Mouse (Mus musculus) urinary bladder, adult 2 months (tissue): ENCODE data around the gene Zfx. TPM values are rescaled to one million over a fixed set of nuclear protein-coding genes. Genes with fewer than 3 reads are reported as not detected.

Experiments
- DNase-seq: peaks from one replicate; pipeline ENCODE4 v3.0.0; 2022; ENCODE audit warnings: low spot score
- polyA plus RNA-seq: library from polyadenylated mRNA; depleted of rRNA; stranded (reverse); fragments of >200 nt; gene quantifications from 2 replicates; pipeline ENCODE4 v1.2.3, GENCODE M21; 2012; rRNA removed

Zfx gene
- polyA plus RNA-seq, result 11.2 and 11.3 TPM in 2 replicates

DNA sequence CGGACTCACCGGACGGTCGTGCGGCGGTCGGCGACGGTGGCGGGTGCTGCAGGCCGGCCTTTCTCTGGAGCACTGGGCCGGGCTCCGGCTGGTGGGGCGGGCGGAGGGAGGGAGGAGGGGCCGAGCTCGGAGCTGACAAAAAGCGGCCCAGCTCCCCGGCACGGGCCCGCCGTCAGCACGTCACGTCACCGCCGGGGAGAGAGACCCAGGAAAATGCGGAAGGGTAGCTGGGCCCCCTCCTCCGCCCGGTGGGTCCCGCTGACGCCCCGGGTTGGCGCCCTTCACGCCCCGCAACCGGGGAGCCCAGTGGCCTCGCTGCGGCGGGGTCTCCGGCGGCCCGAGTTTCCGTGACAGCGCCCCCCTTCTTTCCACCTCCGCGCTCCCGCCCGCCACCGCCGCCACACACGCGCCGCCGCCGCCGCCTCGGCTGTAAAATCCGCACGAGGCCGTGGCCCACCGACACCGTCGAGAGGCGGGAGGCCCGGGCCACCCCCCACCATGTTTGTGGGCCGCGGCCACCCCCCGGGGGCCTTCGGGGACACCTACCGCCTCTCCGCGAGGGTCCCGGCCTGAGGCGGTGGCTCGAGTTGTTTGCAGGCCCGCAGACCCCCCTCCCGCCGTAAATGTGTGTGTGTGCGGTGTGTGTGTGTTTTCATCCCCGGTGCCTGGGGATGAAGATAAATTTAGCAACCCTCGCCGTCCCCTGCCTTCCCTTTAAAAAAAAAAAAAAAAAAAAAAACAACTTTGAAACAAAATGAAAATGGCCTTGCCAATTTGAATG, at the start of gene Zfx:
Zfx (minus strand) TSS at position 644 of the 781 bp plus-strand sequence.
- peak; percentile 64 for DNase-seq

DNA sequence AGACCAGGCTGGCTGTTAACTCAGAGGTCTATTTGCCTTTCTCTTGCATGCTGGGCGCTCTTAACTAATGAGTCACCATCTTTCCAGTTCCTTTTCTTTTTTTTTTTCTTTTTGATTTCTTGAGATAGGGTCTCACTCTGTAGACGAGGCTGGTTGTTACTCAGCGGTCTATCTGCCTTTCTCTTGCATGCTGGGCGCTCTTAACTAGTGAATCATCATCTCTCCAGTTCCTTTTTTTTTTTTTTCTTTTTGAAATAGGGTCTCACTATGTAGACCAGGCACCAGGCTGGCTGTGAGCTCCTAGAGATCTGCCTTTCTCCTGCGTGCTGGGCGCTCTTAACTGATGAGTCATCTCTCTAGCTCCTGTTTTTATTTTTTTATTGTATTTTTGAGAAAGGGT, 45.8 kb upstream of the Zfx start:
- no peak for DNase-seq

DNA sequence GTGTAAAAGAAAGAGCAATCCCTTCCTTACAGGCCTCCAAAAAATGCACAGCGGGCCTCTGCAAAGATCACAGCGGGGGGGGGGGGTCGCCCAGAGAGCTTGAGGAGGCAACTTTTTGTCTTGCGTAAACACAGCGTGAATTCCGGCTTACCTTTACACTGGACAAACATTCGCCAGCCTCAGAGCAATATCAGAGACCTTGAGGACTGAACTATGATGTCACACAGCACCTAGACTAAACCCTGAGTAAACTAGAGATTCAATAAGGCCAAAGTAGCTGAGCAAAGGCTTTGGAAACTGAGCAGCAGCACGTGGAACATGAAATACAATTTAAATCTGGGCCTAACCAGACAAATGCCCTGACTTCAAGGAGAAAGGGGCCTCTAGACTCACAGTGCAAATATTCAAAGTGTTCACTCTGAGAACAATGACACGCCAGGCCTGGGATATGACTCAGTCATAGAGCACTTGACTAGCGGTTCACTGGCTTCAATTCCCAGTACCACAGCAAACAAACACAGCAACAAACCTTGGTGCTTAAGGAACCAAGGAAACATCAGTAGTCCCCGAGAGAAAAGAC, 28.8 kb upstream of the Zfx start:
- DNase-seq, result no peak

DNA sequence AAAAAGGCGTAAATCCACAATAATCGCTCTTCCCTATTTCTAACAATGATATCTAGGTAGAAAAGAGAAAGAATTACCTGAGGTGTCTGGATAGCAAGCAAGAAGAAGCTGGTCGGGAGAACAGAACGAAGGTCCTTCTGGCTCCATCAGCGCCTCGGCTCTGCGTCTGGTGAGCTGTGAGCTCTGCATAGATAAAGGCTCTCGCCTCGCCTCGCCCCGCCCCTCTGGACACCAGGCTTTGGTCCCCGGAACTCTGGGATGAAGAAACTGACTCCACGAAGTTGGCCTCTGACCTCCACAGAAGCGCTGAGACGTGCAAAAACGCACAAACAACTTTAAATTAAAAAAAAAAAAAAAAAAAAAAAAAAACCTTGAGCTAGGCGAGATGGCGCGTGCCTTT, 27.0 kb upstream of the Zfx start:
- no peak for DNase-seq

GRCm38 (mm10) chrX:94142004-94142771, 18.7 kb upstream of the Zfx start:
- no peak for DNase-seq

- DNase-seq, result no peak
Observed at GRCm38 (mm10) chrX:94140080-94140479, 16.6 kb upstream of the Zfx start.

- no peak for DNase-seq
Observed at GRCm38 (mm10) chrX:94138256-94138655, 14.8 kb upstream of the Zfx start.

GRCm38 (mm10) chrX:94135084-94135483, 11.6 kb upstream of the Zfx start:
- no peak for DNase-seq

- DNase-seq, result no peak
Observed at GRCm38 (mm10) chrX:94133551-94133950, 10.0 kb upstream of the Zfx start.

- no peak for DNase-seq
Observed at GRCm38 (mm10) chrX:94132239-94132638, 8.7 kb upstream of the Zfx start.

DNA sequence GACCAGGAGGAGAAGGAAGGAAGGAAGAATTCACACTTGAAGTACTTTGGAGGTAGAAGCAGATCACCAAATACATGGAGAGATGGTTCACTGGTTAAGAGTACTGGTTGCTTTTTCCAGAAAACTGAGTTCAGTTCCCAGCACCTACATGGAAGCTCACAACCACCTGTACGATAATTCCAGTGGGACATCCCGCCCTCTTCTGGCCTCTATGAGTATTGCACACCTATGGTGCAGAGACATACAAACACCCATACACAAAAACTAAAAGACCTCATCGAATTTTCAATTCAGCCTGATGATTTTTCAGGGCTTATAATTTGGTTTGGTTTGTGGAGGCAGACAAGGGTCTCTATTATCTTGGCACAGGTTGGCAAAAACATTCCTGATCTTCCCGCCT, 6.2 kb upstream of the Zfx start:
- no peak for DNase-seq

DNA sequence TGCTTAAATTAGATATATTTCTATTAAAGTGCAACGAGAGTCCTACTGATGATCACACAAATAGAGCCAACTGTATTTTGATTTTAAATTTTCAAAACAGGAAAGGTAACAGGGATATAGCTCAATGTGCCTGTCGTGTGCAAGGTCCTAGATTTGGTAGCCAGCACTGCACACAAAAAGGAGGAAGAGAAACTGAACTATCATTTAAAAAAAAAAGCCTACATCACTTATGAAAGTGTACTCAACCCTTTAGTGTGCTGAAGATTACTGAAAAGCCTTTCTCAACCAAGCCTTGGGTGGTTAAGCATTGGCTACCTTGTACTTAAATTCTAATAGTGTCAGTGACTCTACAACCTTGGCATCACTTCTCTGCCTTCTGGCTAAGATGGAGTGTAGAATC, 2.4 kb upstream of the Zfx start:
- DNase-seq, result no peak

- DNase-seq, result peak; percentile 58
Observed at GRCm38 (mm10) chrX:94122709-94123058, 818 bp downstream of the Zfx start.

- peak; percentile 76 for DNase-seq
Observed at GRCm38 (mm10) chrX:94121866-94122708, 1.4 kb downstream of the Zfx start.

GRCm38 (mm10) chrX:94121161-94121856, 2.2 kb downstream of the Zfx start:
- DNase-seq, result no peak

- no peak for DNase-seq
Observed at GRCm38 (mm10) chrX:94118350-94118749, 5.2 kb downstream of the Zfx start.

DNA sequence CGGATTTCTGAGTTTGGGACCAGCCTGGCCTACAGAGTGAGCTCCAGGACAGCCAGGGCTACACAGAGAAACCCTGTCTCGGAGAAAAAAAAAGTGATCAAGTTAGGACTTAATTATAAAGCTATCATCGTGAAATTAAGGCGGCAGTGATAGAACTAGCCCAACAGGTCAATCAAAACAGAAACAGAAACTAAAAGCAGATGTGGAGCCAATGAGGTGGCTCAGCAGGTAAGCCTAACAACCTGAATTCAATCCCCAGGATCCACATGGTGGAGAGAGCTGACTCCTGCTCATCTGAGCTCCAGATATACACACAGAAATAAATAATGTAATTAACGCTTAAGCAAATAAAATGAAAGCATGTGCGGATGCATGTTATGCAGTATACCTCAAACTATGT, 7.6 kb downstream of the Zfx start:
- DNase-seq, result no peak

GRCm38 (mm10) chrX:94105964-94106363, 17.5 kb downstream of the Zfx start:
- no peak for DNase-seq

DNA sequence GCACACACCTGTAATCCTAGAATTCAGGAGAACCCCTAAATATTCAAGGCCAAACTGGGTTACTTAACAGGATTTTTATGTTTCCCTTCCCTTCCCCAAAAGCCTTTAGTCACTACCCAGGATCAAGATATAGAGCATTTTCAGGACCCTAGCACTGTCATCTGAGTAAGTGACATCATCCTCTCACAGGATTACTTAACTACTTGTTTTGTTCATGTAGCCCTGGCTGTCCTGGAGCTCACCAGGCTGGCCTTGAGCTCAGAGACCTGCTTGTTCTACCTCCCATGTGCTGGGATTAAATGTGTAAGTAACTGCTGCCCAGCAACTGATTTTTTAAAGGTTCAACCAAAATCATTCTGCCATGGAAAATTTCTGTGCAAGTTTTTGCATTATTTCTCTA, 20.6 kb downstream of the Zfx start:
- no peak for DNase-seq

DNA sequence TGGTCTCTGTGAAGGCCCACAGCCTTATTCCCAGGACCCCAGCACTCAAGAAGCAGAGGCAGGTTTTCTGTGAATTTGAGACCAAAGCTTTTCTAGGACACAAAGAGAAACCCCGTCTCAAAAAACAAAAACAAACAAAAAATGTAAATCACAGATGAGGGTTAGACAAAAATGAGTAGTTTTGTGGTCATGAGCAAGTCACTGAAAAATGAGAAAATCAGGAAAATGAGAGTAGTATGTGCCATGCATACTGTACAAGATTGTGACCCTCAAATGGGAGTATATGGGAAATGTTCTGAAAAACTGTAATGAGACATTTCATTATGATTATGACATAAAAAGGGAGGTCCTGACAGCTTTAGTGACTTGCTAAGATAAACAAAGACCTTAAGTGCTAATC, 22.9 kb downstream of the Zfx start:
- no peak for DNase-seq

DNA sequence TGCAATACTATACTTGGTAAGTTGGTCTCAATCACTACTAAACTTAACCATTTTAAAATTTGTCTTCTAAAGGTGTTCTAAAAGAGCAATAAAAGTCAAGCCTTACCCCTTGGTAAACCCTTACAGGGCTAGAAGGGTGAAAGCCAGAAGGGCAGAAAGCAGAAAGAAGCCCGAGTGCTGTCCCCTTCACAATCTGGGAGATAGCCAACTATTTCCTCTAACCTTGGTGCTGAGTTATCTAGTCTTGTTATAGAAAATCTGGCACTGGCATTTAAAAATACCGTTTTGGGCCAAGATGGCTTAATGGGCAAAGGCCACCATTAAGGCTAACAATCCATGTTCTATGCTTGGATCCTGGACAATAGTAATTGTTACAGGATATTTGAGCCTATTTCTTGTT, 32.5 kb downstream of the Zfx start:
- no peak for DNase-seq
